Comparison of ENCODE assay signal across 8 mouse cellular contexts in genomic region chr1:43091306-43092055, GRCm38 (mm10). TPM values are rescaled to one million over a fixed set of nuclear protein-coding genes. Genes with fewer than 3 reads are reported as not detected.
DNase-seq lines count a peak whose midpoint lies in the region; ATAC-seq and TF ChIP-seq lines count a peak whose summit lies in the region.

No protein-coding gene starts in this region.

- intact Hi-C loops in left cerebral cortex, postnatal 10 days (cut with DNase I) = no loop called here

- H3K4me3 ChIP-seq in lung, postnatal 0 days (ENCODE audit: low read depth, low read length) = peak overlapping the region; percentile 80
- peak overlapping the region; percentile 98 for H3K4me3 ChIP-seq in brown adipose tissue, adult 24 weeks (ENCODE audit: insufficient read depth, low read depth, low read length)
- H3K4me3 ChIP-seq in heart, embryonic 15.5 days = peak overlapping the region; percentile 71
- H3K4me3 ChIP-seq in liver, embryonic 14.5 days (ENCODE audit: insufficient read depth in 1 of 2, low read depth in 2 of 2, low read length in 2 of 2) = peak overlapping the region; percentile 80 to 90
- peak overlapping the region; percentile 78 for H3K4me3 ChIP-seq in stomach, embryonic 15.5 days (replicated peaks)

- peak; percentile 16 for DNase-seq in lung, postnatal 0 days (ENCODE audit: low spot score)
- DNase-seq in lung, adult 18-20 months = no peak
- no peak for DNase-seq in liver, embryonic 14.5 days (ENCODE audit: low read depth in 3 of 3, low spot score in 3 of 3)
- DNase-seq in left cerebral cortex, postnatal 10 days (ENCODE audit: extremely low spot score in 1 of 2, low spot score in 2 of 2) = no peak
- no peak for DNase-seq in frontal cortex, postnatal 25 days (ENCODE audit: low spot score in 2 of 2)

- no peak for TF ChIP-seq EP300 in lung, postnatal 0 days (IDR thresholded peaks at IDR 0.05)
- no peak for TF ChIP-seq EP300 in liver, embryonic 14.5 days (IDR thresholded peaks at IDR 0.05; ENCODE audit: low read depth)

- no peaks in the 10 kb centered on the region for H3K27me3 ChIP-seq in lung, postnatal 0 days (replicated peaks; ENCODE audit: insufficient read depth, low read length)
- no peaks in the 10 kb centered on the region for H3K27me3 ChIP-seq in heart, embryonic 15.5 days
- no peaks in the 10 kb centered on the region for H3K27me3 ChIP-seq in liver, embryonic 14.5 days (ENCODE audit: control insufficient read depth, insufficient read depth, low read length)
- H3K27me3 ChIP-seq in stomach, embryonic 15.5 days (replicated peaks) = no peaks in the 10 kb centered on the region

- no peak for TF ChIP-seq CTCF in lung, postnatal 0 days (IDR thresholded peaks at IDR 0.05)
- TF ChIP-seq CTCF in liver, embryonic 14.5 days (IDR thresholded peaks at IDR 0.05; ENCODE audit: low read depth) = no peak

- H3K9me3 ChIP-seq in lung, postnatal 0 days (ENCODE audit: low read length) = no peaks in the 10 kb centered on the region
- H3K9me3 ChIP-seq in heart, embryonic 15.5 days (replicated peaks) = no peaks in the 10 kb centered on the region
- no peaks in the 10 kb centered on the region for H3K9me3 ChIP-seq in liver, embryonic 14.5 days (ENCODE audit: control insufficient read depth, low read length)
- H3K9me3 ChIP-seq in stomach, embryonic 15.5 days = no peaks in the 10 kb centered on the region

- peak overlapping the region; percentile 89; the same call in 1 of the 2 replicates for H3K27ac ChIP-seq in lung, postnatal 0 days (ENCODE audit: low read length)
- H3K27ac ChIP-seq in brown adipose tissue, adult 24 weeks (replicated peaks; ENCODE audit: low read depth, low read length) = peak overlapping the region; percentile 50; the same call in 1 of the 2 replicates
- peak overlapping the region; percentile 80; the same call in 1 of the 2 replicates for H3K27ac ChIP-seq in heart, embryonic 15.5 days
- H3K27ac ChIP-seq in liver, embryonic 14.5 days = no peak overlapping the region
- H3K27ac ChIP-seq in stomach, embryonic 15.5 days = no peak overlapping the region

- peaks cover 8% of the 10 kb centered on the region; the same call in 1 of the 2 replicates for H3K4me1 ChIP-seq in lung, postnatal 0 days (ENCODE audit: insufficient read depth, low read depth, low read length)
- 0 out of 2 replicates have a peak, but pooled peaks cover 5% of the 10 kb centered on the region for H3K4me1 ChIP-seq in brown adipose tissue, adult 24 weeks (ENCODE audit: control insufficient read depth, insufficient read depth, insufficient read length, low read length)
- peaks cover 15% of the 10 kb centered on the region for H3K4me1 ChIP-seq in heart, embryonic 15.5 days (replicated peaks)
- H3K4me1 ChIP-seq in liver, embryonic 14.5 days (replicated peaks; ENCODE audit: control insufficient read depth in 2 of 2, insufficient read depth in 2 of 2, low read length in 1 of 2) = peaks cover 4 to 9% of the 10 kb centered on the region in 2 experiments; a peak in 3 of 4 replicates
- peaks cover 10% of the 10 kb centered on the region for H3K4me1 ChIP-seq in stomach, embryonic 15.5 days

- H3K36me3 ChIP-seq in lung, postnatal 0 days (ENCODE audit: insufficient read depth, low read length) = no peaks in the 10 kb centered on the region
- H3K36me3 ChIP-seq in heart, embryonic 15.5 days = 0 out of 2 replicates have a peak, but pooled peaks cover 4% of the 10 kb centered on the region
- H3K36me3 ChIP-seq in liver, embryonic 14.5 days (replicated peaks; ENCODE audit: control insufficient read depth, insufficient read depth, low read depth) = no peaks in the 10 kb centered on the region
- H3K36me3 ChIP-seq in stomach, embryonic 15.5 days = no peaks in the 10 kb centered on the region

- H3K4me2 ChIP-seq in lung, postnatal 0 days (replicated peaks; ENCODE audit: low read depth, low read length) = peak overlapping the region; percentile 90
- peak overlapping the region; percentile 84 for H3K4me2 ChIP-seq in heart, embryonic 15.5 days
- H3K4me2 ChIP-seq in liver, embryonic 14.5 days (ENCODE audit: low read depth) = peak overlapping the region; percentile 90
- H3K4me2 ChIP-seq in stomach, embryonic 15.5 days = peak overlapping the region; percentile 69

- WGBS in lung, postnatal 0 days = 28% methylated on average over 13 of the region's 13 CpGs
- WGBS in heart, embryonic 15.5 days = 33% methylated on average over 13 of the region's 13 CpGs
- 26% methylated on average over 13 of the region's 13 CpGs for WGBS in liver, embryonic 14.5 days (ENCODE audit: insufficient replicate concordance)
- WGBS in stomach, embryonic 15.5 days = 37% methylated on average over 13 of the region's 13 CpGs

- ATAC-seq in lung, postnatal 0 days = no peak; the same call in 1 of the 2 replicates
- ATAC-seq in heart, embryonic 15.5 days (replicated peaks; ENCODE audit: insufficient number of reproducible peaks, insufficient read depth, low FRiP score, low read depth) = no peak
- ATAC-seq in liver, embryonic 14.5 days (ENCODE audit: insufficient read depth) = peak; percentile 34
- ATAC-seq in stomach, embryonic 15.5 days (ENCODE audit: insufficient read depth, low FRiP score, low read depth) = no peak

- H3K9ac ChIP-seq in lung, postnatal 0 days (replicated peaks; ENCODE audit: low read depth) = peak overlapping the region; percentile 82
- peak overlapping the region; percentile 96 for H3K9ac ChIP-seq in heart, embryonic 15.5 days
- peak overlapping the region; percentile 88 for H3K9ac ChIP-seq in liver, embryonic 14.5 days (replicated peaks)
- peak overlapping the region; percentile 93 for H3K9ac ChIP-seq in stomach, embryonic 15.5 days

RNA-seq across cellular contexts. Expression of gene Tgfbrap1, which starts 7.0 kb away (rescaled TPM):
- polyA plus RNA-seq in lung, postnatal 0 days (2015; fragmentation: Nextera tagmentation; extraction: Ambion mirVana) = 7.7 and 8.4 TPM in 2 replicates
- polyA plus RNA-seq in brown adipose tissue, adult 24 weeks (2012; ENCODE audit: insufficient read depth, insufficient read length, missing spikeins) = 10.9 and 13.0 TPM in 2 replicates
- 6.2 and 7.4 TPM in 2 replicates for polyA plus RNA-seq in heart, embryonic 15.5 days (2015; fragmentation: Nextera tagmentation; extraction: Ambion mirVana)
- 4.2 and 4.7 TPM in 2 replicates for polyA plus RNA-seq in liver, embryonic 14.5 days (2012; rRNA removed)
- 2.7 and 3.6 TPM in 2 replicates for polyA plus RNA-seq in liver, embryonic 14.5 days (2014; fragmentation: Nextera tagmentation; extraction: Ambion mirVana)
- polyA plus RNA-seq in stomach, embryonic 15.5 days (2015; fragmentation: Nextera tagmentation; extraction: Ambion mirVana) = 8.0 and 9.8 TPM in 2 replicates
- total RNA-seq in left cerebral cortex, postnatal 10 days (2021) = 10 to 100 TPM; 41.2 to 42.6 TPM

RNA-seq across cellular contexts. Expression of gene AI597479, which starts 7.0 kb away (rescaled TPM):
- 16.3 and 17.6 TPM in 2 replicates for polyA plus RNA-seq in lung, postnatal 0 days (2015; fragmentation: Nextera tagmentation; extraction: Ambion mirVana)
- 10.5 and 12.2 TPM in 2 replicates for polyA plus RNA-seq in brown adipose tissue, adult 24 weeks (2012; ENCODE audit: insufficient read depth, insufficient read length, missing spikeins)
- polyA plus RNA-seq in heart, embryonic 15.5 days (2015; fragmentation: Nextera tagmentation; extraction: Ambion mirVana) = 20.0 and 22.6 TPM in 2 replicates
- 3.5 and 4.7 TPM in 2 replicates for polyA plus RNA-seq in liver, embryonic 14.5 days (2012; rRNA removed)
- 6.0 and 8.0 TPM in 2 replicates for polyA plus RNA-seq in liver, embryonic 14.5 days (2014; fragmentation: Nextera tagmentation; extraction: Ambion mirVana)
- polyA plus RNA-seq in stomach, embryonic 15.5 days (2015; fragmentation: Nextera tagmentation; extraction: Ambion mirVana) = 27.2 TPM in 2 replicates
- total RNA-seq in left cerebral cortex, postnatal 10 days (2021) = 10 to 100 TPM; 19.7 to 20.3 TPM

Comparison
In these comparisons a context has a peak if more than half of its experiments do, and no peak if none do; other contexts are left out.
1. H3K27ac ChIP-seq: peak in lung, postnatal 0 days (single experiment), brown adipose tissue, adult 24 weeks (single experiment) and heart, embryonic 15.5 days (single experiment); none in liver, embryonic 14.5 days (single experiment) and stomach, embryonic 15.5 days (single experiment).
2. Peak in every context shown above with its lines, with median percentiles within 50 percentile points of each other: H3K4me2 ChIP-seq, H3K4me3 ChIP-seq and H3K9ac ChIP-seq.